Mouse (Mus musculus) Patski (cell line): ENCODE measurements around the gene Ccdc78. TPM values are rescaled to one million over a fixed set of nuclear protein-coding genes. Genes with fewer than 3 reads are reported as not detected.

Experiments
- ATAC-seq: fragments of 100-300 bp; one replicate; pipeline ENCODE4 v1.8.0; 2021
- CTCF ChIA-PET: fragments of 350-600 bp; sonication (Branson Sonifier 250); formaldehyde crosslinking; loops from one replicate; lab custom pipeline; 2022; ENCODE audit warnings: inconsistent platforms; lab: Charles Lee
- POLR2A ChIA-PET: fragments of 350-600 bp; sonication (Branson Sonifier 250); formaldehyde crosslinking; loops from one replicate; lab custom pipeline; 2022; ENCODE audit warnings: antibody characterized with exemption, inconsistent platforms; lab: Charles Lee
- DNase-seq: peaks from one replicate; pipeline ENCODE4 v3.0.0-alpha.2; 2011; ENCODE audit warnings: low read depth, low spot score
- H3K27me3 ChIP-seq: fragments of 371-371 bp; one replicate; pipeline ENCODE4 v1.5.1; 2021
- CTCF ChIP-seq: fragments of 100-300 bp; IDR thresholded peaks from one replicate; pipeline ENCODE4 v1.5.1; 2021
- in situ Hi-C: fragments of 300-500 bp; cut with MboI; formaldehyde crosslinking; loops from 3 replicates; pipeline ENCODE4 v1.11.1; 2018; ENCODE audit warnings: low pct_unique_long_range_greater_than_20kb, mixed read lengths
- polyA plus RNA-seq: library from polyadenylated mRNA; unstranded; gene quantifications from one replicate; pipeline ENCODE4 v1.2.3, GENCODE M21; 2021

Ccdc78 gene
- polyA plus RNA-seq, 1 experiment from 2014 or later = 0.30 TPM

DNA sequence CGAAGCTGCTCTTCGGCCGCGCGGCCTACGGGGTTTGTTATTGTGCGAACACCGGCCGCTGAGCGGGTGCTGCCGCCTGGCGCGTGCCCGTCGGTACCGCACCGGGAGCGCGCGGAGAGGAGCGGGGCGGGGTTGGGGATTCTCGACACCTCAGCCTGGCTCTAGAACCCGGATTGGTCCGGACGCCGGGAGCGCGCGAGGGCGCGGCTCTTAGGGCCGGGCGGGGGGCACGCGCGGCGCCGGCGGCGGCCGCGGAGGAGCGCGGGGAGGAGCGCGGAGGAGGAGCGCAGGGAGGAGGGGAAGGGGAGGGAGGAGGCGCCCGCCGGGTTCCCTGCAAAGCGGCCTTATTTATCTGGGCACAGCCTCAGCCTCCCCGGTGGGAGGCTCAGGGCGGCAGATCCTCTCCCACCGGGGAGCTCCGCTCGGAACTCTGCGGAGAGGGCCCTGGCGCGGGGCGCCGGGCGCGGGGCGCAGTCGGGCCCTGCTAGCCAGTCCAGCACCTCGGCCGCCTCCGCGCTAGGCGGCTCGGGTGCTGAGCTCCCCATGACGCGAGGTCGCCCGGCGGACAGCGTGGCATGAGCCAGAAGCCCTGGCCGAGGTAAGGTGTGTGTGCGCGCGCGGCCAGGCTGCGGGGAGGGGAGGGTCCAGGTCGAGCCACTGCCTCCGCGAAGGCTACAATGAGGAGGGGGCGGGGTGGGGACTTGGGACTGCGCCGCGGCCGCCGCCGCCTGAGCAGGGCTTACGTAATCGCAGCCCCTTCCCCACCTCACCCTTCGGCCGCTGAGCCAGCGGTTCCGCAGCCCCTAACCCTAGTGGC, 22.6 kb downstream of the Ccdc78 start, which contains the start of gene Fbxl16:
Gene Fbxl16, plus strand, starts transcription at position 297 of the 817 bp plus-strand sequence.
- in situ Hi-C loops = no loop called here
- peaks cover 11% of the 10 kb centered on the region for H3K27me3 ChIP-seq

DNA sequence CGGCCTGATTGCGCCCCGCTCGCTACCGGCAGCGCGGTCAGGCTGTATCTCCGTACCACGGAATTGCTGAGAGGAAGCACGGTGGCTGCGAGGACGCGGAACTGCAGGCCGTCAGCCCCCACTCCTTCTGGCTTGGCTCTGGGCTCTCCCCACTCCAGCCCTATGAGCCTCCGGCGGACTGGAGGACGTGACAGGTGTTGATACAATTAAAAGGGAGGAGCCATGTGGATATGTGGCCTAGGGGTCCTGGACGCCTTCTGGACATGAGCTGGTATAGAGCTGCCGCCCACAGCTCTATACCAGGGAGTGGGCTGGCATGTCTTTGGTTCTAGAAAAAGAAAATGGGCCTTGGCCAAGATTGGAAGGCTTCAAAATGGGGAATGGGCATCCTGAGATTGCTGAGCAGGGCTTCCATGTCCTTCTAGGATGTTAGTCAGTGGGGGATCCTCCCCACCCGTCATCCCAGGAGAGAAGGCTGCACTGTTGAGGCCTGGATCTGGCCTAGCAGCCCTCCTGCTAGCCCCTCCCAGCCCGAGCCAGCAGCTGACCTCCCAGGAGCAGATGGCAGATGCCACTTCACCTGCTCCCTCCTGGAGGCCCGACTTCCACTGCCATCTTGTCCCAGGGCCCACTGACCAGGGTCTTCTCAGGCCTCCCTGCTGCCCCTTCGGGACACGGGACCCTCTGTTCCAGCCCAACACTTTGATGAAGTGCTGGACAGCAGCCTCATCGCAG, 23.4 kb downstream of the Ccdc78 start:
- CTCF ChIA-PET = no interaction called here
- H3K27me3 ChIP-seq = peaks cover 11% of the 10 kb centered on the region
- no peak for DNase-seq
- in situ Hi-C loops = no loop called here
- ATAC-seq = no peak
- POLR2A ChIA-PET = interaction anchor here (1.4 to 1.5 kb wide), 2 partner anchors 13 to 24 kb away, joined by 4 read pairs; partner anchors contain the start of genes Metrn and Stub1
- TF ChIP-seq CTCF = no peak

More for the DNA sequence above, 22.6 kb downstream of the Ccdc78 start, which contains the start of gene Fbxl16:
- ATAC-seq (peak; percentile 41), DNase-seq (no peak)
- CTCF ChIA-PET = no interaction called here
- POLR2A ChIA-PET = interaction anchor here (1.4 to 1.5 kb wide), 2 partner anchors 12 to 24 kb away, joined by 4 read pairs; partner anchors contain the start of genes Metrn and Stub1
- TF ChIP-seq CTCF = no peak

DNA sequence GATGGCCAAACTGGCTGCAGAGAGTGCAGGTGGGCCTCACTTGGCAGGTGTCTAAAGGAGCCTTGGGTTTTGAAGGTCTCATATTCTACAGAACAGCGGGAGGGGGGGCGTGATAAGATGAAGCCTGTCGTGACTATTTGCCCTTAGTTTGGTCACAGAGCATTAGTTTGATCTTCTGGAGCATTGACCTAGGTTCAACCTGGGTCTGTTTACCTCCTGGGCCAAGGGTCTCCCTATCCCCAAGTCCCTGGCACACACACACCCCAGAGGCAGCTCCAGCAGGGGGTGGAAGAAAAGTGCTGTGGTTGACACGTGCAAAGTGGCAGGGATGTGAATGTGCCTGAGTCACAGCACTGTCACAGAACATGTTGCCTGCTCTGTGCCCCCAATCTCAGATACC, 24.5 kb downstream of the Ccdc78 start:
- in situ Hi-C loops = no loop called here
- CTCF ChIA-PET = no interaction called here
- H3K27me3 ChIP-seq = peaks cover 11% of the 10 kb centered on the region
- POLR2A ChIA-PET = no interaction called here
- TF ChIP-seq CTCF = no peak
- DNase-seq = no peak
- no peak for ATAC-seq

DNA sequence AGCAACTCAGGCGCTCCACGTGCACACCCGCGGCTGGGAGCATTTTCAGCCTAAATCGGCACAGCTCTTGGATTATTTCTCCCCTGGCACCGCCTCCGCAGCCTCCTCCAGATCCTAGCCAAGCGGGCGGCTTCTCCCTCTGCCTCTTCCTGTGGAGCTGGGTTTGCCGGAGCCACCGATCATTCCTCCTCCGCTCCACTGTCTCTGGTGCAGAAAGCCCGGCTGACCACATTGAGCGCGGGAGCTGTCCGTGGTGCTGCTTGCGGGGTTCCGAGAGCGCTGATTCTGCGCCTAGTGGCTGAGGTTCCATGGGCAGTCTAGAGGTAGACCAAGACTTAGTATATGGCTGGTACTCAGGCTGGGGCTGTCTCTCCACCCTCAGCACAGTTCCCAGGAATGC, 27.1 kb downstream of the Ccdc78 start:
- POLR2A ChIA-PET = interaction anchor here (1.2 kb wide), 1 partner anchor 11 kb away, joined by 3 read pairs; no protein-coding TSS in a partner anchor
- no peak for TF ChIP-seq CTCF
- CTCF ChIA-PET = interaction anchor here (0.6 to 1.6 kb wide), 2 partner anchors 12 to 21 kb away, joined by 3 to 5 read pairs; no protein-coding TSS in a partner anchor
- in situ Hi-C loops = no loop called here
- H3K27me3 ChIP-seq = peaks cover 16% of the 10 kb centered on the region
- no peak for DNase-seq
- no peak for ATAC-seq

DNA sequence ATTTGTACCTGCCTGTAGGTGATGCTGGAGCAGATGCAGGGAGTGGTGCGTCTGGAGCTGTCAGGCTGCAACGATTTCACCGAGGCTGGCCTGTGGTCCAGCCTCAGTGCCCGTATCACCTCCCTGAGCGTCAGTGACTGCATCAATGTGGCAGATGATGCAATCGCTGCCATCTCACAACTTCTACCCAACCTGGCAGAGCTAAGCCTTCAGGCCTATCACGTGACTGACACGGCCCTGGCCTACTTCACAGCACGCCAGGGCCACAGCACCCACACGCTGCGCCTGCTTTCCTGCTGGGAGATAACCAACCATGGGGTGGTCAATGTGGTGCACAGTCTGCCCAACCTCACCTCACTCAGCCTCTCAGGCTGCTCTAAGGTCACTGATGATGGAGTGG, 31.3 kb downstream of the Ccdc78 start:
- no peak for TF ChIP-seq CTCF
- DNase-seq (no peak), ATAC-seq (no peak)
- CTCF ChIA-PET = no interaction called here
- in situ Hi-C loops = no loop called here
- peaks cover 17% of the 10 kb centered on the region for H3K27me3 ChIP-seq
- POLR2A ChIA-PET = interaction anchor here (1.8 kb wide), 1 partner anchor 14 kb away, joined by 6 read pairs; no protein-coding TSS in a partner anchor

DNA sequence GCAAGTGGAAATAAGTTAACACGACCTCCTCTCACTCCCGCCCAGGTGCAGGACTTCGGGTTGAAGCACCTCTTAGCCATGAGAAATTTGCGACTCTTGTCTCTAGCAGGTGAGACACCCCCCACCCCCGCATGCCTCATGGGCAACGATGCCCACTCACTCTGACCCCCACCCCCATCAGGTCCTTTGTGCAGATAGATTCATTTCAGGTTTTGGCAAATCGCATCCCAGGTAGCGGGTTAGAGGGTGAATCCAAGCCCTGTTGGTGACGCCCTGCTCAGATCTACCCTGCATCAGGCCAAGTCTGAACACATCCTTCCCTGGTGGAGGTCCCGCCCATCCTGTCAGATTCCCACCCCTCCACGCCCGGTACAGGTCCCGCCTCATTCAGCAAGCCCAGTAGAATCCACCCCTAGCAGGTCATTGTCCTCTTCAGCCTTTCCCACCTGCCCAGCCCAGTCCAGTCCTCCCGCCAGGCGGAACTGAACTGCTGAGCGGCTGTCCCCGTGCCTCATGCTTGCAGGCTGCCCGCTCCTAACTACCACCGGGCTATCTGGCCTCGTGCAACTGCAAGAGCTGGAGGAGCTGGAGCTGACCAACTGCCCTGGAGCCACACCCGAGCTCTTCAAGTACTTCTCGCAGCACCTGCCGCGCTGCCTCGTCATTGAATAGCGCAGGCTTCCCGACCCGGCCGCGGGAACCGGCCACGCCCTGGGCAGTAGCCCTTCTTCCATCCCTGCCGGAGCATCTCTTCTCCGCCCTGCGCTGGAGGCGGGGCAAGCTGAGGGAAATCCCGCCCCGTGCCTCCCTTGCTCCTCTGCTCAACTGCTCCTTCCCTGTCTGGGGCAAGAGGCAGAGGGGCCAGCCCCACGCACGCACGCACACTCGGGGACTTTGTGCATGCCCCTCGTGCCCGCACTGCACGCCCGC, 32.7 kb downstream of the Ccdc78 start:
- TF ChIP-seq CTCF = no peak
- ATAC-seq = no peak
- H3K27me3 ChIP-seq = peaks cover 17% of the 10 kb centered on the region
- ChIA-PET CTCF (no interaction called here), POLR2A (no interaction called here)
- in situ Hi-C loops = no loop called here
- no peak for DNase-seq

DNA sequence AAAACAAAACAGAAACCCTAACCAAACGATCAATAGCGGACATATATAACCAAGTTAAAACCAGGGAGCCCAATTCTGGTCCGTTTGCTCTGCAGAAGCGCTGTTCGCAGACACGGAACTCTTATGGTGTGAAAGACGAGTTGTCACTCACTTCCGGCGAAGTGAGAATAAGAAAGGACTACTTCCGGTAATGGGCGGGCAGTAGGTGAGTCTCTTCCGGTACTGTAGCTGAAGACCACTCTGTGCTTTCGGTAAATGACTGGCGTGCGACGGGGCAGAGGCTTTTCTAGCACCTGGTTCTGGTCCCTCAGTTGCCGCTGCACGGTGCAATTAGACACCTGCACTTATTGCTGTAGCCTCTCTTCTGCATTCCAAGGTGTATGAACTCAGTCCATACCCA, 37.1 kb downstream of the Ccdc78 start, which contains the start of gene Wdr24:
Gene Wdr24, plus strand, starts transcription at position 176 of the 400 bp plus-strand sequence.
- POLR2A ChIA-PET = interaction anchor here (2.2 kb wide), 1 partner anchor 9 kb away, joined by 11 read pairs; the partner anchor contains the start of gene Stub1
- in situ Hi-C loops = no loop called here
- CTCF ChIA-PET = interaction anchor here (2.3 kb wide), 1 partner anchor 9 kb away, joined by 8 read pairs; the partner anchor contains the start of gene Stub1
- no peak for DNase-seq
- peaks cover 11% of the 10 kb centered on the region for H3K27me3 ChIP-seq
- no peak for ATAC-seq
- TF ChIP-seq CTCF = no peak

DNA sequence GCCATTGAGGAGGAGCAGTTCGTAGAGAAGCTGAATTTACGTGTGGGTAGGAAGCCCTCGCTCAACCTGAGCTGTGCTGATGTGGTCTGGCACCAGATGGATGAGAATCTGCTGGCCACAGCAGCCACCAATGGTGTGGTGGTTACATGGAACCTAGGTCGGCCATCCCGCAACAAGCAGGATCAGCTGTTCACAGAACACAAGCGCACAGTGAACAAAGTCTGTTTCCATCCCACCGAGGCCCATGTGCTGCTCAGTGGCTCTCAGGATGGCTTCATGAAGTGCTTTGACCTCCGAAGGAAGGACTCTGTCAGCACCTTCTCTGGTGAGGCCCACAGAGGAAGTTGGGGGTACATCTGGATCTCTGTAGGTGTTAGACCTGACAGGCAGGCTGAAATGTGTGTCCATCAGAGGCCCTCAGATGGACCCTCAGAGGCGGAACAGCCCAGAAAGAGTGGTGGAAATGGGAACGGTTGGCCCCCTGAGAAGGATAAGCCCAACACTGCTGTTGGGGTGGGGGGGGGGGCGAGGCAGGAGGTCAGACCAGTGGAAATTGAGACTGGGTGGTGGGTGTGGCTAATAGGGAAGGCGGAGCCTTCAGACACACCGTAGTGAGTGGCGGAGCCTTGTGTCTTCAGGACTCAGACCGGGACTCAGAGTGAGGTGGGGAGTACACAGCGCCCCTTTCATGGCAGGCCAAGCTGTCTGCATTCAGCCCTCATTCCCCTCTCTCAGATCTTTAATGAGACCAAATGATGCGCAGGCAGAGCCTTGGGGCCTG, 38.2 kb downstream of the Ccdc78 start:
- TF ChIP-seq CTCF = no peak
- ChIA-PET CTCF (interaction anchor here (2.3 kb wide), 1 partner anchor 8 kb away, joined by 8 read pairs; the partner anchor contains the start of gene Stub1), POLR2A (interaction anchor here (2.2 kb wide), 1 partner anchor 8 kb away, joined by 11 read pairs; the partner anchor contains the start of gene Stub1)
- in situ Hi-C loops = no loop called here
- ATAC-seq (no peak), DNase-seq (no peak)
- H3K27me3 ChIP-seq = peaks cover 4% of the 10 kb centered on the region

DNA sequence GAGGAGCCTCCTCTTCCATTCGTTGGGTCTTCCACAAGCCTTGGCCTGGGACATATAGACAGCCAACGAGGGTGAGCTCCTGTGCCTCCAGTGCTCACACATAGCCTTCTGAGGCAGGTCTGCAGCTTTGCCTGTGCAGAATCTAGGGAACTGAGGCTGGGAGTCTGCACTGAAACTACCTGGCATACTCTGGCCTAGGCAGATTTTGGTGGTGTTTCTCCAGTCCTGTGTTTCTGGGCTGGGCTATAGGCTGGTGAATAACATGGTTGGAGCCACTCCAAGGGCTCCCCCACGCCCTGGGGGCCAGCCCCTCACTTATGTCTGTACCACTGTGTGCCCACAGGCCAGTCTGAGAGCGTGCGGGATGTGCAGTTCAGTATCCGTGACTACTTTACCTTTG, 38.9 kb downstream of the Ccdc78 start:
- DNase-seq = no peak
- no peak for ATAC-seq
- in situ Hi-C loops = no loop called here
- CTCF ChIA-PET = no interaction called here
- no peaks in the 10 kb centered on the region for H3K27me3 ChIP-seq
- POLR2A ChIA-PET = interaction anchor here (0.6 to 1.2 kb wide), 3 partner anchors 12 to 22 kb away, joined by 3 read pairs; partner anchors contain the start of gene Rhbdl1
- TF ChIP-seq CTCF = no peak
